Mouse (Mus musculus) embryonic facial prominence, embryonic 12.5 days (tissue): Measurements from ENCODE around the gene Kazn. TPM values are rescaled to one million over a fixed set of nuclear protein-coding genes. Genes with fewer than 3 reads are reported as not detected.

ENCODE experiments used
- ATAC-seq: fragments of 200-750 bp; cut with Nextera tagmentation; 2 replicates; pipeline ENCODE4 v1.8.0; 2017; ENCODE audit not compliant: insufficient number of reproducible peaks, insufficient read depth, low FRiP score, low TSS enrichment
- H3K27ac ChIP-seq: fragments of 300-500 bp; sonication (generic); 2 replicates; pipeline ENCODE4 v1.5.1; 2016; ENCODE audit warnings: mild to moderate bottlenecking
- H3K27me3 ChIP-seq: fragments of 300-500 bp; sonication (generic); 2 replicates; pipeline ENCODE4 v1.6.1; 2016; ENCODE audit warnings: mild to moderate bottlenecking, moderate library complexity
- H3K36me3 ChIP-seq: fragments of 300-500 bp; sonication (generic); 2 replicates; pipeline ENCODE4 v1.6.1; 2016; ENCODE audit warnings: mild to moderate bottlenecking
- H3K4me1 ChIP-seq: fragments of 300-500 bp; sonication (generic); 2 replicates; pipeline ENCODE4 v1.6.1; 2016
- H3K4me2 ChIP-seq: fragments of 300-500 bp; sonication (generic); replicated peaks from 2 replicates; pipeline ENCODE4 v1.6.1; 2016; ENCODE audit warnings: mild to moderate bottlenecking, moderate library complexity
- H3K4me3 ChIP-seq: fragments of 300-500 bp; sonication (generic); 2 replicates; pipeline ENCODE4 v1.5.1; 2016; ENCODE audit warnings: mild to moderate bottlenecking
- H3K9ac ChIP-seq: fragments of 300-500 bp; sonication (generic); 2 replicates; pipeline ENCODE4 v1.6.1; 2016; ENCODE audit warnings: mild to moderate bottlenecking, moderate library complexity
- H3K9me3 ChIP-seq: fragments of 300-500 bp; sonication (generic); 2 replicates; pipeline ENCODE4 v1.6.1; 2016; ENCODE audit warnings: mild to moderate bottlenecking, moderate library complexity
- WGBS: fragments of 180-500 bp; shearing (Covaris S2); methylation state at CpG from one replicate; pipeline ENCODE4 v1.1.7; 2016; 5-methylcytosine and 5-hydroxymethylcytosine counted together
- polyA plus RNA-seq: library from polyadenylated mRNA; unstranded; fragments of >200 nt; fragmentation: Nextera tagmentation; extraction: Ambion mirVana; gene quantifications from 2 replicates; pipeline ENCODE4 v1.2.1, GENCODE M21; 2016

Kazn gene
- polyA plus RNA-seq, 1 experiment from 2014 or later, result 23.1 TPM

- Histone ChIP-seq H3K4me1 (peaks cover 45% of the 10 kb centered on the region), H3K4me3 (no peak overlapping the region), H3K9ac (no peak overlapping the region), H3K9me3 (no peaks in the 10 kb centered on the region), H3K36me3 (no peaks in the 10 kb centered on the region), H3K4me2 (no peak overlapping the region), H3K27ac (no peak overlapping the region), H3K27me3 (peaks cover 15% of the 10 kb centered on the region; the same call in 1 of the 2 replicates)
- 66% methylated on average over 4 of the region's 4 CpGs for WGBS
- ATAC-seq, result no peak
These were observed 156.5 kb downstream of the Kazn start for GRCm38 (mm10) chr4:142082703-142083102.

DNA sequence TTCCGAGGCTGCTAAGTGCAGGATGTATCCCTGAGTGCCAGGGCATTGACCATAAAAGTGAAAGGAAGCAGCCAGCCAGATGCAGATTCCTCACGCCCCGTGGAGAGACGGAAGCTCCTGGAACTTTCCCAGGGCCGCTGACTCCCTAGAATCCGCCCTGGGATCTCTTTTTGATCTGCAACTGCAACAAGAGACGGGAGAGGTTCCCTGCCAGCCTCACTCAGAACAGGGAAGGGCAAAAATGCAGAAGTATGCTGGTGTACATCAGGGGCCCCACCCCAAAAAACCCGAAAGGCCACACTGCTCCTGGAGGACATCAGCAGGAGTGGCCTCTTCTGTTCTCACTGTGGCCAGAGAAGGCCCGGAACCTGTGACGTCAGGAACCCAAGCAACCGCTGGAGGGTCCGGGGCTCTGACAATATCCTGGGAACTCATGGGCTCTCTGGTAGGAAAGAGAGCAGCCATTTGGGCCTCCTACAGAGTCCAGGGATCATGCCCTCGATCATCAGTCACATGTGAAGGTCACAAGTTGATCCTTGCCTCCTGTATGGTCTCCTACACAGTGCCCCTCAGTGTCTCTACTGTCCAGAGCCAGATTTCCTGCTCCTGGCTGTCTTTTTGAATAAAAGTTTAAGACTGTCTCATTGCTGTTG, 157.4 kb downstream of the Kazn start:
- ATAC-seq, result no peak
- Histone ChIP-seq H3K9me3 (no peaks in the 10 kb centered on the region), H3K4me3 (no peak overlapping the region), H3K4me1 (peaks cover 53% of the 10 kb centered on the region), H3K27me3 (peaks cover 15% of the 10 kb centered on the region; the same call in 1 of the 2 replicates), H3K9ac (no peak overlapping the region), H3K36me3 (no peaks in the 10 kb centered on the region), H3K4me2 (peak overlapping the region; percentile 20; the same call in 1 of the 2 replicates), H3K27ac (no peak overlapping the region)
- WGBS, result 59% methylated on average over 13 of the region's 13 CpGs

DNA sequence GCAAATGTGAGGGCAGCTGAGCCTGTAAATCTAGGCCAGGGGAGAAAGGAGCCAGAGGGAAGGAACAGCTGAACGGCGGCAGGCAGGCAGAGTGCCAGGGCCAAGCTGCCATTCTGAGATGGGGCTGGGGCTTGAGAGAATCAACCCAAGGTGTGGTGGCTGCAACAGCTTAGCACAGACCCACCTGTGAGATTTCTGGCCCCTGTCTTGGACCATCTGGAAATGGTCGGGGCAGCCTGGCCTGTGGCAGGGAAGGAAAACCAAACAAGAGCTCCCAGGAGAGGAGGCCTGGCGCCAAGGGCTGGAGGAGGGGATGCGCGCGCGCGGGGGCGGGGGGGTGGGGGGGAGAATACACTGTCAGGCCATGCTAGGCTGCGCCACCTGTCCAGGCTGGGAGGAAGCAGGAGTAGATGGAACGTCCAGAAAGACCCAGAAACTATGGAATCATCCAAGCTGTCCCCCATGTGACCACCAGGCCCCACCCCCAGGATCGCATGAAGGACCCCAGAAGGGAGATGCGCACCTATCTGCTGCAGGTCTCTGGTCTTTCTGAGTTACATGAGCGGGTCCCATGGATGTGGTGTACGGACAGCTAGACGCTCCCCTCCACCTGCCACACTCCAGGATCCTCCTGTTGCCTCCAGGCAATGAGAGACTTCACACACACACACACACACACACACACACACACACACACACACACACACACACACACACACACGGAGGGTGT, 158.1 kb downstream of the Kazn start:
- ATAC-seq, result no peak
- Histone ChIP-seq H3K9me3 (no peaks in the 10 kb centered on the region), H3K9ac (peak overlapping the region; percentile 15; the same call in 1 of the 2 replicates), H3K4me2 (peak overlapping the region; percentile 20), H3K27me3 (peaks cover 13% of the 10 kb centered on the region; the same call in 1 of the 2 replicates), H3K4me3 (no peak overlapping the region), H3K4me1 (peaks cover 53% of the 10 kb centered on the region), H3K36me3 (no peaks in the 10 kb centered on the region), H3K27ac (no peak overlapping the region)
- WGBS, result 38% methylated on average over 18 of the region's 18 CpGs

DNA sequence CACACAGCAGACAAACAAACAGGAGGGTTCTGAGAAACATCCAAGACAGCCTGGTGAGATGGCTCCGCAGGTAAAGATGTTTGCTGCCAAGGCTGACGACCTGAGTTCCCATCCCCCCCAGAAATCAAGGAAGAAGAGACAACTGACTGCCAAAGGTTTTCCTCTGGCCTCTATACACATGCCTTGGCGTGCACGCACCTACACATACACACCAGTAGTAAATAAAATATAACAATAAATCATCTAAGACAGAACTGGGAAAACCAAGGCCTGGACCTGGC, 158.8 kb downstream of the Kazn start:
- Histone ChIP-seq H3K27ac (no peak overlapping the region), H3K4me2 (no peak overlapping the region), H3K4me1 (peaks cover 56% of the 10 kb centered on the region), H3K36me3 (no peaks in the 10 kb centered on the region), H3K4me3 (no peak overlapping the region), H3K9me3 (no peaks in the 10 kb centered on the region), H3K27me3 (0 out of 2 replicates have a peak, but pooled peaks cover 7% of the 10 kb centered on the region), H3K9ac (no peak overlapping the region)
- no peak for ATAC-seq
- WGBS, result 81% methylated on average over 4 of the region's 4 CpGs

- H3K27ac ChIP-seq, result no peak overlapping the region
- H3K9ac ChIP-seq, result no peak overlapping the region
- ATAC-seq, result no peak
- H3K4me2 ChIP-seq, result no peak overlapping the region
- H3K36me3 ChIP-seq, result no peaks in the 10 kb centered on the region
- 0 out of 2 replicates have a peak, but pooled peaks cover 5% of the 10 kb centered on the region for H3K27me3 ChIP-seq
- H3K4me1 ChIP-seq, result peaks cover 57% of the 10 kb centered on the region
- WGBS, result 63% methylated on average over 14 of the region's 14 CpGs
- H3K4me3 ChIP-seq, result no peak overlapping the region
- H3K9me3 ChIP-seq, result no peaks in the 10 kb centered on the region
These were observed 159.3 kb downstream of the Kazn start for GRCm38 (mm10) chr4:142079629-142080486.

DNA sequence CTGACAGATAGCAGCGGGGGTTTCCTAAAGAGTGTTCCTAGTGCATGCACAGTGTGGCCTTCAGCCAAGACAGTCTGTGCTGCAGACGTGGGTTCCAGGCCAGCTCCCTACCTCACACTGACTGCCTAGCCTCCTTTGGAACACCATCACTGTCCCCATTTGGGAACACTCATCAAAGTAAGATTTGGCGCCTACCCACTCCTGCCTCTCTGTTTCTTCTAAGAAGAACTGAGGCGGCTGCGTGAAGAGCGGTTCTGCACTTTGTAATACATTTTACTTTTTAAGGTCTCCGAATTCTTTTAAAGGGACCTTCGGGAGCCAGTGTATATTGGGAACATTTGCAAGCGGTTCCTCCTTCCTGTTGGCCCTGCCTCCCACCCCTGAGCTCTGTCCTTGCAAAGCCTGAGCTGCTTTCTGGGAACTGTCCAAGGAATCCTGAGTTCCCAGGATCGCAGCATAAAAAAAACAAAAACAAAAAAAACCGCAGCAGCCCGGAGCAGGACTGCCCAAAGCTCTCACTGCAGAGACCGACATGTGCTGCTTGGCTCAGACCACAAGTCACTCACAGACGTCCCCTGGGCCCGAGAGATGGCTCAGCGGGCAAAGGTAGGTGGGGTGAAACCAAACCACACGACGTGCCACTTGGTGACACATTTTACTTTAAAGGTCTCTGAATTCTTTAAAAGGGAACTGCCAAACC, 161.5 kb downstream of the Kazn start:
- Histone ChIP-seq H3K4me1 (peaks cover 59% of the 10 kb centered on the region), H3K27ac (peak overlapping the region; percentile 32; the same call in 1 of the 2 replicates), H3K9ac (no peak overlapping the region), H3K9me3 (no peaks in the 10 kb centered on the region), H3K4me3 (no peak overlapping the region), H3K4me2 (peak overlapping the region; percentile 8; the same call in 1 of the 2 replicates), H3K36me3 (no peaks in the 10 kb centered on the region), H3K27me3 (0 out of 2 replicates have a peak, but pooled peaks cover 4% of the 10 kb centered on the region)
- ATAC-seq, result no peak
- 31% methylated on average over 18 of the region's 18 CpGs for WGBS

- Histone ChIP-seq H3K9me3 (no peaks in the 10 kb centered on the region), H3K9ac (no peak overlapping the region), H3K27me3 (no peaks in the 10 kb centered on the region), H3K27ac (peak overlapping the region; percentile 32; the same call in 1 of the 2 replicates), H3K4me1 (peaks cover 65% of the 10 kb centered on the region), H3K36me3 (no peaks in the 10 kb centered on the region), H3K4me2 (no peak overlapping the region), H3K4me3 (no peak overlapping the region)
- 62% methylated on average over 1 of the region's 1 CpGs for WGBS
- ATAC-seq, result no peak
These were observed 162.3 kb downstream of the Kazn start for GRCm38 (mm10) chr4:142076883-142077282.

DNA sequence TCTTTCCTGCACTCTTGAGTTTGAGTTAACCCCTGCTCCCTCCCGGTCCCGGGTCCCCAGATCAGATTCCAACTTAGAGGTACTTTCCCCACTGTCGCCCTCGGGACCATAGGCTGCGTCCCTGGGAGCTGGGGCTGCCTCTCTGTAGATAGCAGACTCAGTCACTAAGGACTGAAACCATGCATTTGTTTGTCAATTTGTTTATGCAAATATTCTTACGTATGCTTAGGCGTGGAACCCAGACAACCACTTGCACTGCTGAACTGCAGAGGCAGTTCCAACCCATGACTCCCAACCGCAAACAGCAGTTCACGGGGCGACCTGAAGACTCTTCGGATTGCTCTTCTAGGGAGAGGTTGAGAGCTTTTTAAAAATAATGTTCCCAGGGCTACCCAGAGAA, 163.3 kb downstream of the Kazn start:
- Histone ChIP-seq H3K4me3 (no peak overlapping the region), H3K9ac (no peak overlapping the region), H3K4me1 (peaks cover 65% of the 10 kb centered on the region), H3K27me3 (no peaks in the 10 kb centered on the region), H3K9me3 (no peaks in the 10 kb centered on the region), H3K4me2 (no peak overlapping the region), H3K27ac (no peak overlapping the region), H3K36me3 (no peaks in the 10 kb centered on the region)
- no peak for ATAC-seq
- 78% methylated on average over 11 of the region's 11 CpGs for WGBS

DNA sequence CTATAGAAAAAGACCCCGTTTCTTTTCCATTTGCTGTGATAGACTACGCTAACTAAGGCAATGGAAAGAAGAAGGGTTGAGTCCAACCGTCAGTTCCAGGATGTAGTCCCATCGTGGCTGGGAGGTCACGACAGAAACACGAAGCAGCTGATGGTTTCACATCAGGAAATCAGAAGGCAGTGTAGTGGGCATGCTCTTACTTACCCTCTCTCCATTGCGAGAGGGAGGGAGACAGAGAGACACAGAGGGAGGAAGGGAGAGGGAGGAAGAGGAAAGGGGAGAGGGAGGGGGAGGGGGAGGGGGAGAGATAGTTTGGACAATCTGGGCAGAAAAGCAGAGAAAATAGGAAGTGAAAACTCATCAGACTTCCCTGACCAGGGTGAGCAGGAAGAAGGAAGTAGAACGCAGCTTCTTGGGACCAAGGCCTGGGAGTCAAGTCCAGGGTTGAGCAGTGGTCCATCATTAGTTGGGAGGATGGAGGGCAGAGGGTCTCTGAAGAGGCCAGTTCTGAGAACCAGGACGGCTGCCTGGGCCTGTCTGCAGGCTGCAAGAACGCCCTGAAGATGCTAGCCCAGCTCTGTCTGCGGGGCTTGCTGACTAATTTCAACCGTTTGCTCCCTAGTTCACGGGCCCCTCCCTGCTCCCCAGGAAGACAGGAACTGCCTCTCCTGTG, 165.0 kb downstream of the Kazn start:
- H3K27ac ChIP-seq, result no peak overlapping the region
- H3K9ac ChIP-seq, result no peak overlapping the region
- no peaks in the 10 kb centered on the region for H3K9me3 ChIP-seq
- no peaks in the 10 kb centered on the region for H3K27me3 ChIP-seq
- ATAC-seq, result no peak
- no peaks in the 10 kb centered on the region for H3K36me3 ChIP-seq
- H3K4me3 ChIP-seq, result no peak overlapping the region
- no peak overlapping the region for H3K4me2 ChIP-seq
- WGBS, result 53% methylated on average over 13 of the region's 13 CpGs
- H3K4me1 ChIP-seq, result peaks cover 61% of the 10 kb centered on the region

GRCm38 (mm10) chr4:142071243-142071991, 167.8 kb downstream of the Kazn start:
- Histone ChIP-seq H3K4me1 (peaks cover 47% of the 10 kb centered on the region), H3K27me3 (no peaks in the 10 kb centered on the region), H3K27ac (peak overlapping the region; percentile 63), H3K9ac (no peak overlapping the region), H3K4me2 (0 out of 2 replicates have a peak overlapping the region, but pooled peaks have one; percentile 7), H3K9me3 (no peaks in the 10 kb centered on the region), H3K4me3 (no peak overlapping the region), H3K36me3 (no peaks in the 10 kb centered on the region)
- WGBS, result 7% methylated on average over 18 of the region's 18 CpGs
- no peak for ATAC-seq
